8 mouse cellular contexts compared by ENCODE assay signal in the genomic region with DNA sequence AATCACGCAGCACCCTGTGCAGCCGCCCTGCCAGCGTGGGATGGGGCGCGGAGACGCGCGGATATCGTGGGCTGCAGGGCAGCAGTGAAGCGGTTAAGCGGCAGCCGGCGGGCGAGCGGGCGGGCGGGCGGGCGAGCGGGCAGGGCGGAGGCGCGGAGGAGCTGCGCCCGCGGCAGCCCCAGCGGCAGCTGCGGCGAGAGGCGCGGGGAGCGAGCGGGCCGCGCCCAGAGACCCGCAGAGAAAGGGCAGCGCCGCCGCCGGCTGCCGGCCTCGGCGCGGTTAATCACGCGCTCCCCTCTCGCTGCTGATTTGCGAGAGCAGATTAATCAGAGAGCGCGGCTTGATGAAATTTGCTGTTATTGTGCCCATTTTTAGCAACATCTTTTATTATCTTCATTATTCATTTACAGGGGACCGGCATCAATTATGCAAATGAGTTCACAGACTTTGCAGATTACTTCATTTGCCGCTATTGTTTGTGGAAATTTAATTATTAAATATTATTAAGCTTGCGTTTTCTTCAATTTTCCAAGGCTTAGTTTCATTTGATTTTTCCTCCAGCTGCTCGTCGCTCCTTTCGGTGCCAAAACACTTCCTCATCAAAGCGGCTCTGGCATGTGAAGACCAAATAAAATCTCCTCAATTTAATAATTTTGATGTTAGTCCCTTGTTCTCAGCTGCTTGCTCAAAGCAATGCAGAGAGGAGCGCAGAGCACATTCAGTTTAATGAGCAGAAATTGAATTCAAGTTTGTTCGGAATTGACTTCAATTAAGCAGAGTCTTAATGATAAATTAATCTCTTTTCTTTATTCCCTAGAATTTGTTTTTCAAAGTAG.
A peak's percentile ranks its signal among the peaks of the same experiment; 100 is the strongest.
DNase-seq lines count a peak whose midpoint lies in the region; ATAC-seq and TF ChIP-seq lines count a peak whose summit lies in the region.
"Had no signal": no experiment of that assay in that cellular context is flagged by ENCODE, and none has a peak within 500 bp of the region (broad histone marks: within the 10 kb centered on the region; RNA-seq: fewer than 3 reads in every experiment).

No protein-coding gene starts in this region.

- H3K36me3 ChIP-seq in lung, embryonic 15.5 days = no peaks in the 10 kb centered on the region
- no peaks in the 10 kb centered on the region for H3K36me3 ChIP-seq in embryonic facial prominence, embryonic 10.5 days (replicated peaks)
- no peaks in the 10 kb centered on the region for H3K36me3 ChIP-seq in limb, embryonic 14.5 days (ENCODE audit: control insufficient read depth, insufficient read depth, low read length)
- H3K36me3 ChIP-seq in neural tube, embryonic 12.5 days = no peaks in the 10 kb centered on the region

- H3K4me1 ChIP-seq in lung, embryonic 15.5 days = peaks cover 9% of the 10 kb centered on the region
- H3K4me1 ChIP-seq in embryonic facial prominence, embryonic 10.5 days = peaks cover 17% of the 10 kb centered on the region
- peaks cover 8% of the 10 kb centered on the region for H3K4me1 ChIP-seq in limb, embryonic 14.5 days (ENCODE audit: control insufficient read depth, insufficient read depth, low read length)
- H3K4me1 ChIP-seq in neural tube, embryonic 12.5 days = peaks cover 18% of the 10 kb centered on the region

- no peaks in the 10 kb centered on the region for H3K9me3 ChIP-seq in lung, embryonic 15.5 days
- H3K9me3 ChIP-seq in embryonic facial prominence, embryonic 10.5 days = no peaks in the 10 kb centered on the region
- H3K9me3 ChIP-seq in limb, embryonic 14.5 days (ENCODE audit: control insufficient read depth, low read length) = no peaks in the 10 kb centered on the region
- H3K9me3 ChIP-seq in neural tube, embryonic 12.5 days = no peaks in the 10 kb centered on the region

- no peak for DNase-seq in lung, postnatal 14 days
- peak; percentile 61 for DNase-seq in embryonic facial prominence, embryonic 10.5 days (ENCODE audit: low spot score)
- peak; percentile 7 to 17 for DNase-seq in heart, postnatal 14 days
- no peak for DNase-seq in limb, embryonic 14.5 days (ENCODE audit: low spot score)
- no peak for DNase-seq in c-Kit-positive CD71-positive TER-119-positive erythroid progenitor cells, embryonic 14.5 days (ENCODE audit: low spot score)

- peak overlapping the region; percentile 50 for H3K4me3 ChIP-seq in lung, embryonic 15.5 days
- H3K4me3 ChIP-seq in embryonic facial prominence, embryonic 10.5 days = peak overlapping the region; percentile 62
- H3K4me3 ChIP-seq in limb, embryonic 14.5 days (replicated peaks; ENCODE audit: low read length) = peak overlapping the region; percentile 43
- H3K4me3 ChIP-seq in neural tube, embryonic 12.5 days = peak overlapping the region; percentile 44
- H3K4me3 ChIP-seq: myocyte had no signal

- intact Hi-C loops in heart, postnatal 14 days (cut with DNase I) = no loop called here

- peak overlapping the region; percentile 89 for H3K4me2 ChIP-seq in lung, embryonic 15.5 days
- H3K4me2 ChIP-seq in limb, embryonic 14.5 days (replicated peaks; ENCODE audit: low read depth, low read length, severe bottlenecking) = peak overlapping the region; percentile 73
- H3K4me2 ChIP-seq in neural tube, embryonic 12.5 days (replicated peaks) = peak overlapping the region; percentile 75

- no peak for TF ChIP-seq POLR2A in limb, embryonic 14.5 days (IDR thresholded peaks at IDR 0.05; ENCODE audit: borderline replicate concordance, extremely low read depth, insufficient read depth, insufficient read length)

- peak overlapping the region; percentile 42 for H3K9ac ChIP-seq in lung, embryonic 15.5 days
- H3K9ac ChIP-seq in limb, embryonic 14.5 days (ENCODE audit: low read depth, low read length, severe bottlenecking) = peak overlapping the region; percentile 45
- H3K9ac ChIP-seq in neural tube, embryonic 12.5 days = peak overlapping the region; percentile 61

- WGBS in lung, embryonic 15.5 days = 3% methylated on average over 59 of the region's 59 CpGs
- 3% methylated on average over 59 of the region's 59 CpGs for WGBS in embryonic facial prominence, embryonic 10.5 days
- 3% methylated on average over 44 of the region's 59 CpGs for WGBS in limb, embryonic 14.5 days
- WGBS in neural tube, embryonic 12.5 days = 3% methylated on average over 47 of the region's 59 CpGs

- ATAC-seq in lung, embryonic 15.5 days (ENCODE audit: borderline replicate concordance, extremely low read depth, low FRiP score, low TSS enrichment) = peak; percentile 53; the same call in 1 of the 2 replicates
- ATAC-seq in limb, embryonic 14.5 days (ENCODE audit: low FRiP score, low read depth) = 0 out of 2 replicates have a peak, but pooled peaks have one; percentile 44
- peak; percentile 86 for ATAC-seq in neural tube, embryonic 12.5 days (ENCODE audit: low FRiP score, low read depth)

- no peak overlapping the region for H3K27ac ChIP-seq in lung, embryonic 15.5 days
- peak overlapping the region; percentile 80 for H3K27ac ChIP-seq in embryonic facial prominence, embryonic 10.5 days (replicated peaks)
- no peak overlapping the region for H3K27ac ChIP-seq in limb, embryonic 14.5 days (replicated peaks; ENCODE audit: low read depth, low read length)
- H3K27ac ChIP-seq in neural tube, embryonic 12.5 days = peak overlapping the region; percentile 48

- peaks cover 11% of the 10 kb centered on the region; the same call in 1 of the 2 replicates for H3K27me3 ChIP-seq in lung, embryonic 15.5 days
- peaks cover 55% of the 10 kb centered on the region for H3K27me3 ChIP-seq in embryonic facial prominence, embryonic 10.5 days (replicated peaks; ENCODE audit: low read depth, poor library complexity, severe bottlenecking)
- peaks cover 12% of the 10 kb centered on the region for H3K27me3 ChIP-seq in limb, embryonic 14.5 days (ENCODE audit: control insufficient read depth, insufficient read depth, low read length)
- no peaks in the 10 kb centered on the region for H3K27me3 ChIP-seq in neural tube, embryonic 12.5 days (replicated peaks)

Comparison
In these comparisons a context has a peak if more than half of its experiments do, and no peak if none do; other contexts are left out.
1. H3K27ac ChIP-seq: peak in embryonic facial prominence, embryonic 10.5 days (single experiment) and neural tube, embryonic 12.5 days (single experiment); none in lung, embryonic 15.5 days (single experiment) and limb, embryonic 14.5 days (single experiment).
2. DNase-seq: peak in embryonic facial prominence, embryonic 10.5 days (single experiment) and heart, postnatal 14 days (2 of 2); none in lung, postnatal 14 days (single experiment), limb, embryonic 14.5 days (single experiment) and c-Kit-positive CD71-positive TER-119-positive erythroid progenitor cells, embryonic 14.5 days (single experiment).
3. Peak in every context shown above with its lines, with median percentiles within 50 percentile points of each other: ATAC-seq, H3K4me2 ChIP-seq, H3K4me3 ChIP-seq and H3K9ac ChIP-seq.